Mouse (Mus musculus): ENCODE results near the gene Rcc2.

Gene Rcc2

DNA sequence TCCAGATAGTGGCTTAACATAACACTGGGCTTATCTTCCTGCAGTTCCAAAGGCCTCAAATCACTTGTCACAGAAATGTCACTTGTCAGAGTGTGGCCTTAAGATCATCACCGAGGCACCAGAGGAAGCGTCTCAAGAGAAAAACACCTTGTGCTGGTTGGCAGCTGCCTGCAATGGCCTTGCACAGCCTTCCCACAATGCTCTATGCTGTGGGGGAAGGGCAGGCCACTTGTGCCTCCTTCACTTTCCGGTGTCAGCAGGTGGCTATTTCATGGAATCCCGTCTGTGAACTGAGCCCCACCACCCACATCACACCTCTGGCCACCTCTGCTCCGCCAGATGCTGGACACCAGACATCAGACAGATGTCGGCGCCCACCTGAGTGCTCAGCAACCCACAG is 53.0 kb downstream of the Rcc2 start:
- DNase-seq (ENCODE audit: low read depth, low spot score): no peak

- no peak for DNase-seq (ENCODE audit: low read depth, low spot score)
These were observed 55.5 kb downstream of the Rcc2 start for GRCm38 (mm10) chr4:140755811-140756210.

GRCm38 (mm10) chr4:140761601-140762000 is 61.3 kb downstream of the Rcc2 start:
- no peak for DNase-seq (ENCODE audit: low read depth, low spot score)

DNA sequence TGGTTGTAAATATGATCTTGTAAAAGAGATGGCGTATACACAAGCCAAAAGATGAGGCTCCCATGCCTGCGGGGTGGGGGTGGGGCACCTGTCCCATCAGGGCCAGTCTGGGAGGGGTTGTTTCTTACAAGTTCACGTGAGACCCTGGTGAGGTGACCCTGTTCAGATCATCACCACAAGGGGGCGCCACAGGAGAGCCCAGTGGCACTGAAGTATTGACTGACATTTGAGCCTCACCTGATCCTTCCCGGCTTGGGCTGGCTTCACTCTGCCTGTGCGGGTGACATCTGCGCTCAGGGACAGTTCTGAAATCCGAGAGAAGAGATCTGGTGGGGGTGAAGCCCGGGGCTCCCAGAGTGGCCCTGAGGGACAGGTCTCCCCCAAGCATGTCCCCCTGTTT is 62.8 kb downstream of the Rcc2 start:
- DNase-seq (ENCODE audit: low read depth, low spot score): no peak

- no peak for DNase-seq (ENCODE audit: low read depth, low spot score)
These were observed 65.6 kb downstream of the Rcc2 start for GRCm38 (mm10) chr4:140765936-140766335.

DNA sequence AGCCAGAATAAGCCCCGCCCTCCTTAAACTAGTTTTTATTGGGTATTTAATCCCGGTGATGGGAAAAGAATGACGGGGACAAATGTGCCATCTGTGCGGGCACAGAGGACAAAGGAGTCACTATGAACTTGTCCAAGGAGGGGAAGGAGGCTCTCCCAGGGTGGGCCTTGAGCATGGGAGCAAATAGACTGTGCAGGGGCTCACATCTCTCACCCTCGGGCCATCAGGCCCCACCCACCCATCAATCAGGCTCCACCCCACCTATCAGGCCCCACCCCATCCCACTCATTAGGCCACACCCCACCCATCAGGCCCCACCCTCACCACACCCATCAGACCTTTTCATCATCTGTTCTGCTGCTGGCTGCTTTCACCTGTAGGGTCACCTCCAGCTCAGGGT is 68.6 kb downstream of the Rcc2 start:
- DNase-seq (ENCODE audit: low read depth, low spot score): no peak

DNA sequence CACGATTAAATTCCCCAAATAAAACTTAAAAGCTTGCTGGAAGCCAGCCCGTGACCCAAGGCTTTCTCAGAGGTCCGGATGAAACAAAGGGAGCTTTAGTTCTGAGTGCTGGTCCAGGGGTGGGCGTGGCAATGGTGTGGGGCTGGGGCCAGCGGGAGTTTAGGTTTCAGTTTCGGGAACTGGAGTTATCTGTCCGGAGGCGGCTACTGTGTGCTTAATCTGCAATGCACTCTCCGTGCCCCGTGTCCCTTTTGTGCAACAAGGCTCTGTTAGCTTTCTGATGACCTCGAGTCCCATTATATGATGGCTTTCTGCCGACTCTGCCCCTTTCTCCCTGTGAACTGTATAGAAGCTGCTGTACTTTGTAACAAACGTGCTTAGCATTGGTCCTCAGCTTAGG is 70.1 kb downstream of the Rcc2 start:
- no peak for DNase-seq (ENCODE audit: low read depth, low spot score)

DNA sequence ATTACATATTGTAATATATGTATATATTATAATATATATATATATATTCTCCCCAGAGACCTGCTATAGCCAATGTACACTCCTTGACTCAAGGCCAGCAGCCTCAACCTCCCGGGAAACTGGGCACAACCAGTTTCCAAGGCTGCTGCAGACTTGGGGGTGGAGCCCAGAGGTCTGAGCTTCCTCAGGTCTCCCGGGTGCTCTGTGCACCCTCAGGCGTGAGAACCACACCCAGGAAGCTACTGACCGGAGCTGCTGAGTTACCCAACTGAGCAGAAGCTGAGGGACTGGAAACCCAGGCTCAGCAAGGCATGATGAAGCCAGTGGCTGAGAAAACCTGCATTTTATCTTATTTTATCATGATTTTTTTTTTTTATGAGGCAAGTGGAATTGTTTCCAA is 70.8 kb downstream of the Rcc2 start:
- no peak for DNase-seq (ENCODE audit: low read depth, low spot score)
